Mouse (Mus musculus) stomach, embryonic 16.5 days (tissue): ENCODE measurements around the gene Olfr1264. TPM values are rescaled to one million over a fixed set of nuclear protein-coding genes. Genes with fewer than 3 reads are reported as not detected.

Source experiments
- polyA plus RNA-seq: library from polyadenylated mRNA; unstranded; fragments of >200 nt; fragmentation: Nextera tagmentation; extraction: Ambion mirVana; gene quantifications from 2 replicates; pipeline ENCODE4 v1.2.1, GENCODE M21; 2015

Olfr1264 gene
- polyA plus RNA-seq, 1 experiment from 2014 or later = not detected

Other genes starting within 250 kb of the Olfr1264 start
- not detected in 2 replicates for gene Olfr1254, start 232.0 kb downstream of the Olfr1264 start, polyA plus RNA-seq
- gene Olfr1255, start 213.5 kb downstream of the Olfr1264 start, polyA plus RNA-seq = not detected in 2 replicates
- not detected in 2 replicates for gene Olfr1256, start 184.0 kb downstream of the Olfr1264 start, polyA plus RNA-seq
- not detected in 2 replicates for gene Olfr48, start 177.4 kb downstream of the Olfr1264 start, polyA plus RNA-seq
- not detected in 2 replicates for gene Olfr1257, start 147.1 kb downstream of the Olfr1264 start, polyA plus RNA-seq
- not detected in 2 replicates for gene Olfr1258, start 98.3 kb downstream of the Olfr1264 start, polyA plus RNA-seq
- not detected in 2 replicates for gene Olfr1259, start 76.9 kb downstream of the Olfr1264 start, polyA plus RNA-seq
- gene Olfr1260, start 51.2 kb downstream of the Olfr1264 start, polyA plus RNA-seq = not detected in 2 replicates
- not detected in 2 replicates for gene Olfr1261, start 34.4 kb downstream of the Olfr1264 start, polyA plus RNA-seq
- not detected in 2 replicates for gene Olfr1262, start 25.4 kb downstream of the Olfr1264 start, polyA plus RNA-seq
- gene Olfr1263, start 13.4 kb downstream of the Olfr1264 start, polyA plus RNA-seq = not detected in 2 replicates
- gene Olfr1265, start 9.8 kb upstream of the Olfr1264 start, polyA plus RNA-seq = not detected in 2 replicates
- gene Olfr140, start 38.0 kb upstream of the Olfr1264 start, polyA plus RNA-seq = not detected in 2 replicates
- not detected in 2 replicates for gene Olfr1269, start 95.8 kb upstream of the Olfr1264 start, polyA plus RNA-seq
- gene Olfr32, start 116.7 kb upstream of the Olfr1264 start, polyA plus RNA-seq = not detected in 2 replicates
- gene Olfr1270, start 127.5 kb upstream of the Olfr1264 start, polyA plus RNA-seq = not detected in 2 replicates
- not detected in 2 replicates for gene Olfr1506, start 198.9 kb upstream of the Olfr1264 start, polyA plus RNA-seq
- gene Olfr142, start 232.0 kb upstream of the Olfr1264 start, polyA plus RNA-seq = not detected in 2 replicates
- not detected in 2 replicates for gene Olfr1271, start 245.5 kb upstream of the Olfr1264 start, polyA plus RNA-seq